Mouse (Mus musculus): ENCODE results near the gene Smim26. TPM values are rescaled to one million over a fixed set of nuclear protein-coding genes. Genes with fewer than 3 reads are reported as not detected.

The Smim26 gene
- polyA plus RNA-seq (2012; rRNA removed; ENCODE audit: low replicate concordance) = 0.69 and 8.1 TPM in 2 replicates

DNA sequence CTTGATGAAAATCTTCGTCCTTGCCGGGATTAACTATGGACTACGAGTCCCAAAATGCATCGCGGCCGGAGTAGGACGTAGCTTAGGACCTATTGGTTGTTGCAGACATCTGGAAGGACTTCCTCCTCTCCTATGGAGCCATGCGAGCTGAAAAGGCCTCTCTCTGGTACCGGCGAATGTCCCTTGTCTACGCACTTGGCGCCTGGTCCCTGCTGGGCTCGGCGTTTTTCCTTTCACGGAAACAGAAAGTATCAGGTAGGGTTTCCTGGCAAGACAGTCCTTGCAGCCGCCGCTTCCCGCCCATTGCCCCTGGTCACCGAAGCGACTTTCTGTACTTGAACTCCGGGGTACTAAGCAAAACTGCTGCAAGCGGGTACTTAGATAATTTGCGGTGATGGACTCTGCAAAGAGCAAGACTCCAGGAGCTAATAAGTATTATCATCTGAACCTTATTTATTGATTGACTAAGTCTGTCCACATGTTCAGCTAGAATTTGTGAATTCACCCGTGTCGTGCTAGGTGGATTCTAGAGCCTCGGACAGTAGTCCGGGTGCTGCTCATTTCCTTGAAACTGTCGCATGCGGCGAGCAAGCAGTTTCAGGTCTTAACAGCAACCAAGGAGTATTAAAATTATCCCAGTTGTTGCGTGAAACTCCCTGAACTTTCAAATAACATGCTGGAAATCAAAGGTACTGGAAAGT, at the start of gene Smim26:
Smim26 (plus strand) TSS at position 104 of the 701 bp plus-strand sequence.

DNA sequence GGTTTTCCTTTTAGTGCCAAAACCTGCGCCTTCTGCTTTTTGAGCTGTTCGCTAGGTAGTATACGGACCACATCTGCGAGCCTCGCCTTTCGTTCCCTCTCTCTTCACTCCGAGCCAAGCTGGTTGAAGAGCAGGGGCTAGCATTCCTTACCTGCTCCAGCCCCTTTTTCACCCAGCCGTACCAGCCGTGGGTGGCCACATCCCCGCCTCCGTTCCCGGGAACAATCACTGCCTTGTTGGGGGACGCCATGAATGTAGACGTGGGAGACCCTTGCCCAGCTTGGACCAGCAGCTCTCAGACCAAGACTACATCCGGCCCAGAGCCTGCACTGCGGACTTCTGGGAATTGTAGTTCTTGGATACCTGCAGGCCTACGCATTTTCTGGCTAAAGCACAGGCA, 43.3 kb upstream of the Smim26 start, which contains the start of gene Rbbp9:
Rbbp9 (minus strand) TSS at position 341 of the 400 bp plus-strand sequence.

DNA sequence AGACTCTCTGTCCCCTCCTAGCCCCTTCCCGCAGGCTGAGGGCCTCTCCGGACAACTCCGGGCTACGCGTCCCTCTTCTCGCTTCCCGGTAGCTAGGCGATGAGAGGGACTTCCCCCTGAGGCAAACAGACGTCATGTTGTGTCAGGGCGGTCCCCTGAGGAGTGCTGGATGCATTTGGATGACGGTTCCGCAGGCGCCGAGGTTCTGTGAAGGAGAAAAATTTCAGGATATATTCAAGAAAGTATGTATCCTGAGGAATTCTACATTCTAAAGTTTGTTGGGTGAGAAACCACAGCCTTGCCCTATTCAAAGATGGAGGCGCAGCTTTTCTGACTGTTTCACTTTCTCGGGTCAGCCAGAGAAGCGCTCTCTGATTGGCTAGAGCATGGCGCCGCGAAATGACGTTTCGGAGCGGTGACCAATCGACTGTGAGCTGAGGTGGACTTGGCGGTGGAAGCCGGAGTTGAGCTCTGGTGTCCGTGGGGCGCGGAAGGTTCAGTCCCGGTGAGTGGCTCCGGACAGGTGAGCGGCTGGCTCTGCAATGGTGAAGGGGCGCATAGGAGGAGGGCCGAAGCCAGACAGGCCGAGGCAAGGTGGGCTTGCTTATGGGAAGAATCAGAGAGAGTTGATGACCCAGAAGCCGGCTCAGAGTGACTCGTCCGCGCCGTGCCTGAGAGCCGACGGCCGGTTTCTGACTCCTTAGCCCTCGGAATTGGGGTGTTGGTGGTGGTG, 37.9 kb upstream of the Smim26 start, which contains the start of gene Sec23b:
Sec23b (plus strand) TSS at position 410 of the 733 bp plus-strand sequence.

DNA sequence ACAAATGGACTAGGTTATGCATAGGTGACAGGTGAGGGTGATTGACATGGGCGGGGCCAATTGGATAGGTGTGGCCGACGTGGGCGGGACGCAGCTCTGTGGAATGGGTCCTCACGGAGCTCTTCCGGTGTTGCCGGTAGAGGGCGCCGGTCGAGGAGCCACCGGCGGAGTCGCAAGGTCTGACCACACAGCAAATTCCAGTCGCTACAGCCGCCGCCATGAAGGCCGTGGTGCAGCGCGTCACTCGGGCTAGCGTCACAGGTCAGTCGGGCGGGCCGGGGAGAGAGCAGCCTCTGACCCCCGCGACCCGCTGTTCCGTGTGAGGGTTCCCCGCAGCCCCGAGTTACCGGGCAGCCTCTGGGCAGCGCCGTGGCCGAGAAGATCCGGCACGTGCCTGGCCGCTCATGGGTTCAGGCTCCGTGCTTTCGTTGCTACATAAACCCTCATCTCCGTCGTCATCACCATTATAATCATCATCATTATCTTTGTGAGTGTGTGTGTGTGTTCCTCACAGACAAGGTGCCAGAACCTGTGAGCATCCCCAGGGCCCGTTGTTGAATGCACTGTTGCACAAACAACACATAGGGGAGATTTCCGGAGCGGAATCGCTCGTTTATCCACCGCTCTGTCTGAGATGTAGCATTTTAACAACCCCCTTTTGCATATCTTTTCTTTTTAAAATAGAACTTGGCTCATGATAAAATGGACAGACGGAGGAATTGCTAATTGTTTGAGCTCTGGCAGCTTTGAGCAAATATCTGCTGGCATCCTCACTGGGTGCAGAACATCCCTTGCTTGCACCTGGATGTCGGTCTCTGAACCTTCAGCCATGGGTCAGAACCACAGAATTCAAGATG, 6.2 kb downstream of the Smim26 start, which contains the start of gene Dtd1:
Dtd1 (plus strand) TSS at position 67 of the 857 bp plus-strand sequence.

Other genes with a start within 250 kb of the Smim26 start
- 18.7 and 31.5 TPM in 2 replicates for gene Kat14, start 225.1 kb upstream of the Smim26 start, polyA plus RNA-seq (2012; rRNA removed; ENCODE audit: low replicate concordance)
- gene Pet117, start 225.1 kb upstream of the Smim26 start, polyA plus RNA-seq (2012; rRNA removed; ENCODE audit: low replicate concordance) = not detected in 2 replicates
- 0.26 and 0.65 TPM in 2 replicates for gene Dzank1, start 66.6 kb upstream of the Smim26 start, polyA plus RNA-seq (2012; rRNA removed; ENCODE audit: low replicate concordance)
- gene Polr3f, start 66.3 kb upstream of the Smim26 start, polyA plus RNA-seq (2012; rRNA removed; ENCODE audit: low replicate concordance) = 3.8 and 7.9 TPM in 2 replicates
- 6.4 and 13.8 TPM in 2 replicates for gene Rbbp9, start 43.2 kb upstream of the Smim26 start, polyA plus RNA-seq (2012; rRNA removed; ENCODE audit: low replicate concordance)
- 26.5 and 44.2 TPM in 2 replicates for gene Sec23b, start 37.8 kb upstream of the Smim26 start, polyA plus RNA-seq (2012; rRNA removed; ENCODE audit: low replicate concordance)
- gene Dtd1, start 5.8 kb downstream of the Smim26 start, polyA plus RNA-seq (2012; rRNA removed; ENCODE audit: low replicate concordance) = 7.1 and 14.4 TPM in 2 replicates
- gene Scp2d1, start 229.6 kb downstream of the Smim26 start, polyA plus RNA-seq (2012; rRNA removed; ENCODE audit: low replicate concordance) = not detected in 2 replicates

Data from mammary gland, adult 2 months (tissue).